Comparison of ENCODE assay signal across 12 mouse cellular contexts in the genomic region with DNA sequence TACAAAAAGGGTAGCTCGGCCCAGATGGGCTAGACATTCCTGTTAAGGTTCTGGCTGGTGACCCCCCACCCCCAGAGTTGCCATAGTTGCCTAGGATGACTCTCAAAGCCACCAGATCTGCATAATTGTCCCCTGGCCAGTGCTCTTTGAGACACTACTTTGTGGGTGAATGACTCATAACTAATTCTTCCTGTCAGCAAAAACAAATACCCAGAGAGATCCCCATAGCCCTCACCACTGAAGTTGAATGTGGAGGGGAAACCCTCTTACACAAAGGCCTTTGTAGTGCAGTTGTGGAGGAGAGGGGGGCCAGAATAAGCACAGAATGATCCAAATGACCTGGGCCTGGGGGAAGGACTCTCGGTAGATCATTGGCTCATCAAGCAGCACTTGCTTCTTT. TPM values are rescaled to one million over a fixed set of nuclear protein-coding genes. Genes with fewer than 3 reads are reported as not detected.
DNase-seq lines count a peak whose midpoint lies in the region; ATAC-seq lines count a peak whose summit lies in the region.
"Had no signal": no experiment of that assay in that cellular context is flagged by ENCODE, and none has a peak within 500 bp of the region (broad histone marks: within the 10 kb centered on the region; RNA-seq: fewer than 3 reads in every experiment).

No protein-coding gene starts in this region.

- no peak overlapping the region for H3K27ac ChIP-seq in neural tube, embryonic 11.5 days (ENCODE audit: low read depth, low read length)

- ATAC-seq in neural tube, embryonic 11.5 days (ENCODE audit: insufficient read depth, low FRiP score, low TSS enrichment), result peak; percentile 58; the same call in 1 of the 2 replicates
- peak; percentile 68 for ATAC-seq in megakaryocyte progenitor cell, adult 5-6 weeks (replicated peaks; ENCODE audit: poor library complexity)
- ATAC-seq: forebrain, postnatal 0 days had no signal

- H3K9ac ChIP-seq in neural tube, embryonic 11.5 days (ENCODE audit: low read length), result no peak overlapping the region
- H3K9ac ChIP-seq: forebrain, postnatal 0 days had no signal

- intact Hi-C loops in left cerebral cortex, postnatal 25 days (cut with DNase I), result no loop called here

- no peak overlapping the region for H3K4me3 ChIP-seq in neural tube, embryonic 11.5 days (ENCODE audit: low read depth, low read length)

- H3K36me3 ChIP-seq in neural tube, embryonic 11.5 days (ENCODE audit: control insufficient read depth, insufficient read depth, low read length), result no peaks in the 10 kb centered on the region

- no peaks in the 10 kb centered on the region for H3K4me1 ChIP-seq in neural tube, embryonic 11.5 days (ENCODE audit: control insufficient read depth, insufficient read depth, low read length)

- 19% methylated on average over 2 of the region's 2 CpGs for WGBS in neural tube, embryonic 11.5 days

- H3K27me3 ChIP-seq in neural tube, embryonic 11.5 days (ENCODE audit: control insufficient read depth, insufficient read depth, low read length), result no peaks in the 10 kb centered on the region

- no peak overlapping the region for H3K4me2 ChIP-seq in neural tube, embryonic 11.5 days (ENCODE audit: low read depth)

- DNase-seq in adrenal gland, adult (ENCODE audit: inconsistent age in 2 of 2, low spot score in 1 of 2), result peak; percentile 45 to 78
- DNase-seq in adrenal gland, postnatal 10 days, result no peak
- peak; percentile 22 for DNase-seq in neural tube, embryonic 11.5 days (ENCODE audit: low spot score)
- no peak for DNase-seq in neural tube, embryonic 10.5 days (ENCODE audit: extremely low spot score, low spot score)
- no peak for DNase-seq in testis, postnatal 10 days (ENCODE audit: low spot score)
- no peak for DNase-seq in left cerebral cortex, postnatal 25 days (ENCODE audit: low spot score in 2 of 2)
- no peak for DNase-seq in urinary bladder, postnatal 4 days (ENCODE audit: low spot score in 2 of 2)
- DNase-seq: cerebellum, adult 18-20 months; forebrain, postnatal 0 days; kidney, postnatal 14 days had no signal

- no peaks in the 10 kb centered on the region for H3K9me3 ChIP-seq in neural tube, embryonic 11.5 days (ENCODE audit: control insufficient read depth, low read length)

RNA-seq across cellular contexts. Expression of gene Calml3, which starts 21.6 kb away (rescaled TPM):
- total RNA-seq in adrenal gland, postnatal 10 days (2021), result not detected
- polyA plus RNA-seq in neural tube, embryonic 11.5 days (2014; fragmentation: Nextera tagmentation; extraction: Ambion mirVana), result not detected in 2 replicates
- total RNA-seq in megakaryocyte progenitor cell, adult 5-6 weeks (2015), result not detected in 2 replicates
- total RNA-seq in megakaryocyte progenitor cell, adult 5-6 weeks (2017), result not detected in 2 replicates
- not detected for total RNA-seq in left cerebral cortex, postnatal 25 days (2021)
- total RNA-seq: forebrain, postnatal 0 days had no signal
- polyA plus RNA-seq: forebrain, postnatal 0 days; heart, embryonic 14.5 days had no signal

RNA-seq across cellular contexts. Expression of gene Calm4, which starts 55.1 kb away (rescaled TPM):
- not detected for total RNA-seq in adrenal gland, postnatal 10 days (2021)
- polyA plus RNA-seq in neural tube, embryonic 11.5 days (2014; fragmentation: Nextera tagmentation; extraction: Ambion mirVana), result not detected in 2 replicates
- not detected in 2 replicates for total RNA-seq in megakaryocyte progenitor cell, adult 5-6 weeks (2015)
- not detected in 2 replicates for total RNA-seq in megakaryocyte progenitor cell, adult 5-6 weeks (2017)
- not detected for total RNA-seq in left cerebral cortex, postnatal 25 days (2021)
- total RNA-seq: forebrain, postnatal 0 days had no signal
- polyA plus RNA-seq: forebrain, postnatal 0 days; heart, embryonic 14.5 days had no signal

Comparison
In these comparisons a context has a peak if more than half of its experiments do, and no peak if none do; other contexts are left out.
1. DNase-seq: peak in adrenal gland, adult (2 of 2) and neural tube, embryonic 11.5 days (single experiment); none in adrenal gland, postnatal 10 days (single experiment), neural tube, embryonic 10.5 days (single experiment), testis, postnatal 10 days (single experiment), left cerebral cortex, postnatal 25 days (0 of 2) and urinary bladder, postnatal 4 days (0 of 2).